Mouse (Mus musculus) MEL (cell line): ENCODE data around the gene Fibin. TPM values are rescaled to one million over a fixed set of nuclear protein-coding genes. Genes with fewer than 3 reads are reported as not detected.

Experiments used
- DNase-seq: peaks from one replicate; pipeline ENCODE4 v3.0.0; 2011; ENCODE audit warnings: low read depth, low spot score
- H3K27ac ChIP-seq: 2 replicates; pipeline ENCODE4 v1.5.1; 2012; ENCODE audit warnings: low read depth, mild to moderate bottlenecking, control low read depth, low read length, moderate library complexity; ENCODE audit not compliant: control insufficient read depth
- H3K27me3 ChIP-seq, 2 experiments: fragments of 150-350 bp in 1 of 2; sonication (generic) in 1 of 2; 2 replicates each; pipeline ENCODE4 v1.6.1; 2012; ENCODE audit warnings: low read length in 2 of 2, mild to moderate bottlenecking in 2 of 2, improper control_type of control experiment in 1 of 2, moderate library complexity in 1 of 2; ENCODE audit not compliant: insufficient read depth in 2 of 2, control insufficient read depth in 1 of 2
- H3K36me3 ChIP-seq, 2 experiments: 2 replicates each; pipeline ENCODE4 v1.6.1; 2012 to 2014; ENCODE audit warnings: low read length in 2 of 2, improper control_type of control experiment in 1 of 2, inconsistent platforms in 1 of 2, mild to moderate bottlenecking in 1 of 2; ENCODE audit not compliant: insufficient read depth in 2 of 2, control insufficient read depth in 1 of 2
- H3K4me1 ChIP-seq, 2 experiments: fragments of 150-350 bp in 1 of 2; sonication (generic) in 1 of 2; 2 replicates each; pipeline ENCODE4 v1.6.1; 2012; ENCODE audit warnings: low read length in 2 of 2, improper control_type of control experiment in 1 of 2, mild to moderate bottlenecking in 1 of 2; ENCODE audit not compliant: insufficient read depth in 2 of 2, control insufficient read depth in 1 of 2
- H3K4me3 ChIP-seq, 2 experiments: fragments of 150-350 bp in 1 of 2; sonication (generic) in 1 of 2; 2 replicates each; pipeline ENCODE4 v1.5.1; 2012; ENCODE audit warnings: low read depth in 2 of 2, low read length in 2 of 2, mild to moderate bottlenecking in 2 of 2, moderate library complexity in 2 of 2, control low read depth in 1 of 2, improper control_type of control experiment in 1 of 2; ENCODE audit not compliant: control insufficient read depth in 1 of 2, insufficient read depth in 1 of 2
- H3K79me2 ChIP-seq: 2 replicates; pipeline ENCODE4 v1.6.1; 2012; ENCODE audit warnings: mild to moderate bottlenecking, low read length, moderate library complexity; ENCODE audit not compliant: control insufficient read depth, poor library complexity, insufficient read depth
- H3K9ac ChIP-seq: 2 replicates; pipeline ENCODE4 v1.6.1; 2012; ENCODE audit warnings: low read depth, mild to moderate bottlenecking, control low read depth, low read length, moderate library complexity; ENCODE audit not compliant: control insufficient read depth, poor library complexity, severe bottlenecking
- H3K9me3 ChIP-seq: fragments of 150-350 bp; sonication (generic); replicated peaks from 2 replicates; pipeline ENCODE4 v1.6.1; 2012; ENCODE audit warnings: mild to moderate bottlenecking, low read length, improper control_type of control experiment, moderate library complexity; ENCODE audit not compliant: insufficient read depth
- BHLHE40 ChIP-seq: IDR thresholded peaks from 2 replicates; pipeline ENCODE4 v1.6.1; 2012; ENCODE audit warnings: low read depth, mild to moderate bottlenecking, inconsistent platforms, low read length, improper control_type of control experiment, borderline replicate concordance
- CTCF ChIP-seq, 3 experiments: IDR thresholded peaks in 2 of 3; conservative IDR thresholded peaks in 1 of 3; 2 replicates each; pipeline ENCODE4 v1.5.1; 2011 to 2012; ENCODE audit warnings: low read length in 3 of 3, low read depth in 2 of 3, mild to moderate bottlenecking in 2 of 3, improper control_type of control experiment in 1 of 3, inconsistent platforms in 1 of 3, mixed read lengths in 1 of 3, moderate library complexity in 1 of 3; ENCODE audit not compliant: control insufficient read depth in 1 of 3, insufficient read depth in 1 of 3, poor library complexity in 1 of 3, severe bottlenecking in 1 of 3
- E2F4 ChIP-seq: IDR thresholded peaks from 2 replicates; pipeline ENCODE4 v1.6.1; 2011; ENCODE audit warnings: low read depth, low read length, improper control_type of control experiment, borderline replicate concordance
- EP300 ChIP-seq, 2 experiments: IDR thresholded peaks; 2 replicates each; pipeline ENCODE4 v1.6.1; 2011; ENCODE audit warnings: improper control_type of control experiment in 2 of 2, low read length in 2 of 2, low read depth in 1 of 2, mild to moderate bottlenecking in 1 of 2
- ETS1 ChIP-seq: IDR thresholded peaks from 2 replicates; pipeline ENCODE4 v1.6.1; 2012; ENCODE audit warnings: low read depth, mild to moderate bottlenecking, inconsistent platforms, low read length, improper control_type of control experiment, moderate library complexity
- HCFC1 ChIP-seq: IDR thresholded peaks from 2 replicates; pipeline ENCODE4 v1.6.1; 2012; ENCODE audit warnings: low read depth, mild to moderate bottlenecking, inconsistent platforms, low read length, improper control_type of control experiment, moderate library complexity
- KAT2A ChIP-seq: conservative IDR thresholded peaks from 2 replicates; pipeline ENCODE4 v1.6.1; 2012; ENCODE audit warnings: low read depth, low read length, improper control_type of control experiment, inconsistent platforms
- MAFK ChIP-seq: IDR thresholded peaks from 2 replicates; pipeline ENCODE4 v1.6.1; 2011; ENCODE audit warnings: low read depth, mild to moderate bottlenecking, low read length, improper control_type of control experiment, borderline replicate concordance
- MAZ ChIP-seq: IDR thresholded peaks from 2 replicates; pipeline ENCODE4 v1.6.1; 2012; ENCODE audit warnings: low read depth, mild to moderate bottlenecking, inconsistent platforms, low read length, improper control_type of control experiment
- MEF2A ChIP-seq: IDR thresholded peaks from 2 replicates; pipeline ENCODE4 v1.6.1; 2014; ENCODE audit warnings: low read depth, mild to moderate bottlenecking, inconsistent platforms, low read length, improper control_type of control experiment; ENCODE audit not compliant: poor library complexity, insufficient replicate concordance, severe bottlenecking; ENCODE audit errors: extremely low read depth
- MXI1 ChIP-seq: IDR thresholded peaks from 2 replicates; pipeline ENCODE4 v1.6.1; 2011; ENCODE audit warnings: mild to moderate bottlenecking, low read depth, low read length, improper control_type of control experiment
- MYB ChIP-seq: IDR thresholded peaks from 2 replicates; pipeline ENCODE4 v1.6.1; 2011; ENCODE audit warnings: mild to moderate bottlenecking, low read depth, low read length, improper control_type of control experiment
- NELFE ChIP-seq: IDR thresholded peaks from 2 replicates; pipeline ENCODE4 v1.6.1; 2011; ENCODE audit warnings: low read depth, low read length, improper control_type of control experiment
- POLR2A ChIP-seq, 2 experiments: IDR thresholded peaks; 2 replicates each; pipeline ENCODE4 v1.6.1; 2011 to 2012; ENCODE audit warnings: low read length in 2 of 2, mild to moderate bottlenecking in 2 of 2, control low read depth in 1 of 2, improper control_type of control experiment in 1 of 2, low read depth in 1 of 2, moderate library complexity in 1 of 2; ENCODE audit not compliant: control insufficient read depth in 1 of 2, insufficient read depth in 1 of 2, poor library complexity in 1 of 2
- POLR2AphosphoS2 ChIP-seq: IDR thresholded peaks from 2 replicates; pipeline ENCODE4 v1.6.1; 2011; ENCODE audit warnings: low read length, improper control_type of control experiment
- POLR2AphosphoS5 ChIP-seq: IDR thresholded peaks from 2 replicates; pipeline ENCODE4 v1.6.1; 2012; ENCODE audit warnings: low read depth, borderline replicate concordance, mild to moderate bottlenecking, inconsistent platforms, low read length, moderate library complexity, mixed read lengths
- SIN3A ChIP-seq: IDR thresholded peaks from 2 replicates; pipeline ENCODE4 v1.6.1; 2012; ENCODE audit warnings: low read length, improper control_type of control experiment, inconsistent platforms
- SMC3 ChIP-seq: IDR thresholded peaks from 2 replicates; pipeline ENCODE4 v1.6.1; 2011; ENCODE audit warnings: low read depth, low read length, improper control_type of control experiment
- TAL1 ChIP-seq: IDR thresholded peaks from 2 replicates; pipeline ENCODE4 v1.6.1; 2012; ENCODE audit warnings: mild to moderate bottlenecking, inconsistent platforms, low read length, moderate library complexity, mixed read lengths
- TCF12 ChIP-seq: IDR thresholded peaks from 2 replicates; pipeline ENCODE4 v1.6.1; 2014; ENCODE audit warnings: low read depth, mild to moderate bottlenecking, inconsistent platforms, low read length, improper control_type of control experiment, moderate library complexity
- ZKSCAN1 ChIP-seq: IDR thresholded peaks from 2 replicates; pipeline ENCODE4 v1.6.1; 2012; ENCODE audit warnings: low read depth, mild to moderate bottlenecking, inconsistent platforms, low read length, improper control_type of control experiment, moderate library complexity
- ZNF384 ChIP-seq: IDR thresholded peaks from 2 replicates; pipeline ENCODE4 v1.6.1; 2012; ENCODE audit warnings: low read depth, mild to moderate bottlenecking, inconsistent platforms, low read length, improper control_type of control experiment
- polyA plus RNA-seq, 2 experiments: library from polyadenylated mRNA; stranded (reverse) in 1 of 2; unstranded in 1 of 2; fragments of >175 nt in 1 of 2; fragments of >200 nt in 1 of 2; gene quantifications; 2 replicates each; pipeline versions ENCODE4 v1.2.1 to v1.2.4; 2012; ENCODE audit warnings: low replicate concordance in 2 of 2, low read depth in 1 of 2; ENCODE audit not compliant: insufficient read length in 2 of 2, insufficient read depth in 1 of 2, missing spikeins in 1 of 2
- total RNA-seq: library from RNA; depleted of rRNA; stranded (reverse); fragments of 300-350 nt; gene quantifications from 2 replicates; pipeline ENCODE4 v1.2.3, GENCODE M21; 2012

The Fibin gene
- total and polyA plus RNA-seq, 3 experiments, result not detected

GRCm38 (mm10) chr2:110319949-110320348 lies 43.0 kb downstream of the Fibin start:
- Histone ChIP-seq H3K4me1 (no peaks in the 10 kb centered on the region), H3K9ac (no peak overlapping the region), H3K36me3 (no peaks in the 10 kb centered on the region), H3K27me3 (no peaks in the 10 kb centered on the region), H3K4me3 (no peak overlapping the region), H3K9me3 (no peaks in the 10 kb centered on the region), H3K79me2 (no peaks in the 10 kb centered on the region), H3K27ac (no peak overlapping the region)
- TF ChIP-seq SIN3A (no peak), KAT2A (no peak), MXI1 (no peak), BHLHE40 (no peak), NELFE (no peak), SMC3 (no peak), EP300 (IDR thresholded peaks at IDR 0.05; ENCODE audit: low read depth in 1 of 2, low read length in 2 of 2) (no peak), CTCF (IDR thresholded peaks at IDR 0.05 in 2 of 3, conservative IDR thresholded peaks at IDR 0.05 in 1 of 3; ENCODE audit: control insufficient read depth in 1 of 3, insufficient read depth in 1 of 3, low read depth in 2 of 3, low read length in 3 of 3, poor library complexity in 1 of 3, severe bottlenecking in 1 of 3) (no peak), MAZ (no peak), MYB (no peak), TCF12 (no peak), POLR2AphosphoS2 (no peak), E2F4 (no peak)
- no peak for DNase-seq

GRCm38 (mm10) chr2:110319266-110319665 lies 43.7 kb downstream of the Fibin start:
- no peak for DNase-seq
- no peaks in the 10 kb centered on the region for H3K4me1 ChIP-seq
- no peak overlapping the region for H3K4me3 ChIP-seq
- H3K9ac ChIP-seq, result no peak overlapping the region
- no peaks in the 10 kb centered on the region for H3K79me2 ChIP-seq
- H3K36me3 ChIP-seq, result no peaks in the 10 kb centered on the region
- TF ChIP-seq NELFE (no peak), POLR2AphosphoS5 (no peak), BHLHE40 (no peak), POLR2A (IDR thresholded peaks at IDR 0.05; ENCODE audit: control insufficient read depth in 1 of 2, insufficient read depth in 1 of 2, low read depth in 1 of 2, low read length in 2 of 2, poor library complexity in 1 of 2) (no peak), CTCF (IDR thresholded peaks at IDR 0.05 in 2 of 3, conservative IDR thresholded peaks at IDR 0.05 in 1 of 3; ENCODE audit: control insufficient read depth in 1 of 3, insufficient read depth in 1 of 3, low read depth in 2 of 3, low read length in 3 of 3, poor library complexity in 1 of 3, severe bottlenecking in 1 of 3) (no peak), MEF2A (no peak), TCF12 (no peak), MAZ (no peak), ZNF384 (no peak), HCFC1 (no peak), MAFK (no peak), MYB (no peak), ZKSCAN1 (no peak), ETS1 (no peak), MXI1 (no peak), TAL1 (no peak)
- no peaks in the 10 kb centered on the region for H3K27me3 ChIP-seq
- H3K27ac ChIP-seq, result no peak overlapping the region
- no peaks in the 10 kb centered on the region for H3K9me3 ChIP-seq
